Mouse (Mus musculus) thymus, adult 18-20 months (tissue): ENCODE results near the gene Mxi1.
A peak's percentile ranks its signal among the peaks of the same experiment; 100 is the strongest.
"Not testable (repeated sequence)": the region's sequence is repeated elsewhere in the genome, so short reads cannot be mapped to it uniquely, and the experiment has no call there.

ENCODE experiments used
- DNase-seq, 2 experiments: peaks; one replicate each; pipeline ENCODE4 v3.0.0; 2022; ENCODE audit warnings: mixed read lengths in 2 of 2

Gene Mxi1

GRCm38 (mm10) chr19:53369469-53370043 is 59.2 kb downstream of the Mxi1 start:
- peak; percentile 30 to 54 for DNase-seq

GRCm38 (mm10) chr19:53370233-53370632 is 59.9 kb downstream of the Mxi1 start:
- no peak for DNase-seq

GRCm38 (mm10) chr19:53371666-53372065 is 61.3 kb downstream of the Mxi1 start, which contains the start of gene Gm10197:
TSS of gene Gm10197 (minus strand) at chr19:53371766.
- no peak for DNase-seq

GRCm38 (mm10) chr19:53373570-53373969 is 63.3 kb downstream of the Mxi1 start:
- DNase-seq = no peak

GRCm38 (mm10) chr19:53375299-53375698 is 65.0 kb downstream of the Mxi1 start:
- DNase-seq = no peak

- no peak for DNase-seq
Observed at GRCm38 (mm10) chr19:53375816-53376215, 65.5 kb downstream of the Mxi1 start.

- DNase-seq = no peak
Observed at GRCm38 (mm10) chr19:53377652-53378051, 67.3 kb downstream of the Mxi1 start.

- no peak for DNase-seq
Observed at GRCm38 (mm10) chr19:53378421-53378820, 68.1 kb downstream of the Mxi1 start.

- DNase-seq = no peak
Observed at GRCm38 (mm10) chr19:53383336-53383735, 73.0 kb downstream of the Mxi1 start.

- no peak for DNase-seq
Observed at GRCm38 (mm10) chr19:53389417-53389816, 79.1 kb downstream of the Mxi1 start.

- DNase-seq = no peak
Observed at GRCm38 (mm10) chr19:53389851-53390431, 79.6 kb downstream of the Mxi1 start.

- peak; percentile 99 to 100 for DNase-seq
Observed at GRCm38 (mm10) chr19:53390495-53391007, 80.2 kb downstream of the Mxi1 start, which contains the start of gene Smndc1. TSS of gene Smndc1 (minus strand) at chr19:53390578.

- no peak for DNase-seq
Observed at GRCm38 (mm10) chr19:53391386-53391785, 81.1 kb downstream of the Mxi1 start.

GRCm38 (mm10) chr19:53391787-53392186 is 81.5 kb downstream of the Mxi1 start:
- DNase-seq = no peak

GRCm38 (mm10) chr19:53392781-53393343 is 82.5 kb downstream of the Mxi1 start:
- DNase-seq = no peak

GRCm38 (mm10) chr19:53393646-53394045 is 83.3 kb downstream of the Mxi1 start:
- DNase-seq = no peak

- no peak for DNase-seq
Observed at GRCm38 (mm10) chr19:53394552-53394951, 84.2 kb downstream of the Mxi1 start.

- not testable (repeated sequence) for DNase-seq
Observed at GRCm38 (mm10) chr19:53394956-53395355, 84.6 kb downstream of the Mxi1 start.

GRCm38 (mm10) chr19:53395805-53396204 is 85.5 kb downstream of the Mxi1 start:
- not testable (repeated sequence) for DNase-seq

- no peak for DNase-seq
Observed at GRCm38 (mm10) chr19:53397451-53398233, 87.3 kb downstream of the Mxi1 start.

- no peak for DNase-seq
Observed at GRCm38 (mm10) chr19:53399213-53399612, 88.9 kb downstream of the Mxi1 start.

- no peak for DNase-seq
Observed at GRCm38 (mm10) chr19:53400332-53401110, 90.2 kb downstream of the Mxi1 start.
